7 mouse cellular contexts compared by ENCODE assay signal in the genomic region with DNA sequence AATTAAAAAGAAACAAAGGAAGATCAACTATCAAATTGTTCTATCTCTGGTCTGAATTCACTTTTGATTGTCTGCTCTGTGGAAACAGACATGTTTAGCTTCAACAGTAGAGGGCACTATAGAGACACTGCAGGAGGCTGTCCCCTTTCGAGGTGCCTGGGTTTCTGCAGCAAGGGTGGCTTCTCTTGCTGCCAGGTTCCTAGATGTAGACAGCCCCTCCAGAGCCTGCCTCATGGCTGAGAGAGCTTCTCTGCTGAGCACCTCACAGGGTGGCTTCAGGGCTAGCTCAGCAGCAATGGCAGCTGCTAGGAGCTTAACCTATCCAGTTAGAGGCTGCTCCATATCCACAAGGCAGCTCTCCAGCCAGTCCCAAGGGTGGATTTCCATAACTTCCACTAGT. TPM values are rescaled to one million over a fixed set of nuclear protein-coding genes. Genes with fewer than 3 reads are reported as not detected.
DNase-seq lines count a peak whose midpoint lies in the region; ATAC-seq and TF ChIP-seq lines count a peak whose summit lies in the region.

No protein-coding gene starts in this region.

- peak; percentile 82 for DNase-seq in midbrain, embryonic 14.5 days
- DNase-seq in adipocyte (ENCODE audit: low spot score), result peak; percentile 58
- DNase-seq in embryo, embryonic 10.5 days (ENCODE audit: low spot score), result peak; percentile 80
- peak; percentile 18 for DNase-seq in lung, adult 2 months
- DNase-seq in right cerebral cortex, postnatal 36 days (ENCODE audit: low spot score in 2 of 2), result peak; percentile 14 to 34

- peaks cover 4% of the 10 kb centered on the region; the same call in 1 of the 2 replicates for H3K4me1 ChIP-seq in midbrain, embryonic 14.5 days (ENCODE audit: control insufficient read depth, insufficient read depth, low read length)
- H3K4me1 ChIP-seq in midbrain, embryonic 15.5 days, result peaks cover 9% of the 10 kb centered on the region; the same call in 1 of the 2 replicates
- H3K4me1 ChIP-seq in kidney, embryonic 16.5 days (ENCODE audit: insufficient read depth, low read length), result peaks cover 2% of the 10 kb centered on the region; the same call in 1 of the 2 replicates
- no peaks in the 10 kb centered on the region for H3K4me1 ChIP-seq in lung, adult 2 months (ENCODE audit: control insufficient read depth, insufficient read depth, low read length)

- 0% methylated on average over 1 of the region's 1 CpGs for WGBS in midbrain, embryonic 14.5 days
- 0% methylated on average over 1 of the region's 1 CpGs for WGBS in midbrain, embryonic 15.5 days
- WGBS in kidney, embryonic 16.5 days, result 0% methylated on average over 1 of the region's 1 CpGs
- WGBS in lung, adult 2 months, result 0% methylated on average over 1 of the region's 1 CpGs

- H3K27ac ChIP-seq in midbrain, embryonic 14.5 days (replicated peaks; ENCODE audit: low read depth, low read length), result no peak overlapping the region
- no peak overlapping the region for H3K27ac ChIP-seq in midbrain, embryonic 15.5 days
- H3K27ac ChIP-seq in kidney, embryonic 16.5 days (ENCODE audit: low read length), result no peak overlapping the region

- TF ChIP-seq CTCF in lung, adult 2 months (IDR thresholded peaks at IDR 0.05; ENCODE audit: insufficient read depth, low read length), result peak; percentile 76

- ATAC-seq in midbrain, embryonic 14.5 days (ENCODE audit: low FRiP score, low TSS enrichment), result no peak
- no peak for ATAC-seq in midbrain, embryonic 15.5 days (replicated peaks)
- ATAC-seq in kidney, embryonic 16.5 days (ENCODE audit: low FRiP score, low TSS enrichment), result no peak

- no peak overlapping the region for H3K4me2 ChIP-seq in midbrain, embryonic 14.5 days (ENCODE audit: low read length)
- H3K4me2 ChIP-seq in midbrain, embryonic 15.5 days, result no peak overlapping the region
- no peak overlapping the region for H3K4me2 ChIP-seq in kidney, embryonic 16.5 days (replicated peaks; ENCODE audit: low read depth, low read length)

- TF ChIP-seq POLR2A in lung, adult 2 months (IDR thresholded peaks at IDR 0.05; ENCODE audit: borderline replicate concordance, extremely low read depth, low read depth, low read length), result no peak

- H3K27me3 ChIP-seq in midbrain, embryonic 14.5 days (ENCODE audit: control insufficient read depth, insufficient read depth, low read length), result no peaks in the 10 kb centered on the region
- H3K27me3 ChIP-seq in midbrain, embryonic 15.5 days (replicated peaks), result no peaks in the 10 kb centered on the region
- no peaks in the 10 kb centered on the region for H3K27me3 ChIP-seq in kidney, embryonic 16.5 days (ENCODE audit: insufficient read depth, low read length)

- no peak overlapping the region for H3K9ac ChIP-seq in midbrain, embryonic 14.5 days (replicated peaks; ENCODE audit: low read length)
- H3K9ac ChIP-seq in midbrain, embryonic 15.5 days, result no peak overlapping the region
- 0 out of 2 replicates have a peak overlapping the region, but pooled peaks have one; percentile 16 for H3K9ac ChIP-seq in kidney, embryonic 16.5 days (replicated peaks; ENCODE audit: low read length)

- H3K4me3 ChIP-seq in midbrain, embryonic 14.5 days (replicated peaks; ENCODE audit: low read depth, low read length), result no peak overlapping the region
- no peak overlapping the region for H3K4me3 ChIP-seq in midbrain, embryonic 15.5 days
- H3K4me3 ChIP-seq in kidney, embryonic 16.5 days (ENCODE audit: low read length), result no peak overlapping the region
- H3K4me3 ChIP-seq in lung, adult 2 months (replicated peaks; ENCODE audit: extremely low read depth, low read depth, low read length), result no peak overlapping the region

- H3K9me3 ChIP-seq in midbrain, embryonic 14.5 days (ENCODE audit: control insufficient read depth, low read length), result no peaks in the 10 kb centered on the region
- H3K9me3 ChIP-seq in midbrain, embryonic 15.5 days, result no peaks in the 10 kb centered on the region
- H3K9me3 ChIP-seq in kidney, embryonic 16.5 days (ENCODE audit: low read length), result no peaks in the 10 kb centered on the region

- H3K36me3 ChIP-seq in midbrain, embryonic 14.5 days (ENCODE audit: control insufficient read depth, insufficient read depth, low read length), result no peaks in the 10 kb centered on the region
- H3K36me3 ChIP-seq in midbrain, embryonic 15.5 days (replicated peaks), result no peaks in the 10 kb centered on the region
- H3K36me3 ChIP-seq in kidney, embryonic 16.5 days (ENCODE audit: insufficient read depth, low read length), result no peaks in the 10 kb centered on the region

RNA-seq across cellular contexts. Expression of a gene that starts 5.0 kb away (rescaled TPM):
- 57.0 and 63.8 TPM in 2 replicates for polyA plus RNA-seq in midbrain, embryonic 14.5 days (2014; fragmentation: Nextera tagmentation; extraction: Ambion mirVana)
- polyA plus RNA-seq in midbrain, embryonic 15.5 days (2015; fragmentation: Nextera tagmentation; extraction: Ambion mirVana), result 48.7 and 49.4 TPM in 2 replicates
- 45.1 and 45.6 TPM in 2 replicates for polyA plus RNA-seq in kidney, embryonic 16.5 days (2015; fragmentation: Nextera tagmentation; extraction: Ambion mirVana)
- 8.8 and 11.8 TPM in 2 replicates for polyA plus RNA-seq in lung, adult 2 months (2012; rRNA removed)

Comparison
In these comparisons a context has a peak if more than half of its experiments do, and no peak if none do; other contexts are left out.
1. DNase-seq: peak in every context shown above with its lines; median percentile 82 in midbrain, embryonic 14.5 days; 80 in embryo, embryonic 10.5 days; 58 in adipocyte; 24 in right cerebral cortex, postnatal 36 days; 18 in lung, adult 2 months.